Mouse (Mus musculus): ENCODE data around the gene Kat2a.

Kat2a gene

GRCm38 (mm10) chr11:100711783-100712615, at the start of gene Kat2a:
Kat2a (minus strand) TSS chr11:100712465.
- peak; percentile 92 for DNase-seq (ENCODE audit: low spot score in 2 of 2)

GRCm38 (mm10) chr11:100761547-100762045, 49.3 kb upstream of the Kat2a start:
- DNase-seq (ENCODE audit: low spot score in 2 of 2), result peak; percentile 89 to 91

DNA sequence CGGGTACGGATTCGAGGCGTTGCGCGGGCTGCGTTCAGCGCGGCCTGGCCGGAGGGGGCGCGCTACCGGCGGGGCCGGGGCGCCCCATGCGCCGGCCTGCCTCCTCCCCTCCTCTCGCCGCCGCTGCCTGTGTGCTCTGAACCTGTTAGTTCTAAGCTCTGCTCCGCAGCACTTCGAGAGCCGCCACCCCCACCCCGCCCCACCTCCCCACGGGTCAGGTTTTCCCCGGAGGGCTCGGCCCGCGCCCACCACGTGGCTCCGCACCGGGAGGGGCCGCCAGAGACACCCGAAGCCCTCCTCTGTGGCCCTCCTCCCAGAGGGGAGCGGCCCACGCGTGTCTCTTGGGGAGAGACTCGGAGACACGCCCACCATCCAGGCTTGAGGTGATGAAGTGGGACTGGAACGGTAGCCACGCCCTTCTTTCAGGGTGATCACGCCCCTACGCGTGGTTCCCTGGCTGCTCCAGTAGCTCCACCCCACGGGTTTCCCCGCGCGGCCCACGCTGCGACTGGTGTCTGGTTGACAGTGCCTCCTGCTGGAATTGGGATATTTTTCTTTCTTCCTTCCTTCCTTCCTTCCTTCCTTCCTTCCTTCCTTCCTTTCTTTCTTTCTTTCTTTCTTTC, 47.5 kb upstream of the Kat2a start, which contains the start of gene Kcnh4:
TSS of gene Kcnh4 (minus strand) at position 332 of the 623 bp plus-strand sequence.
- DNase-seq (ENCODE audit: low spot score in 2 of 2), result peak; percentile 94 to 95

DNA sequence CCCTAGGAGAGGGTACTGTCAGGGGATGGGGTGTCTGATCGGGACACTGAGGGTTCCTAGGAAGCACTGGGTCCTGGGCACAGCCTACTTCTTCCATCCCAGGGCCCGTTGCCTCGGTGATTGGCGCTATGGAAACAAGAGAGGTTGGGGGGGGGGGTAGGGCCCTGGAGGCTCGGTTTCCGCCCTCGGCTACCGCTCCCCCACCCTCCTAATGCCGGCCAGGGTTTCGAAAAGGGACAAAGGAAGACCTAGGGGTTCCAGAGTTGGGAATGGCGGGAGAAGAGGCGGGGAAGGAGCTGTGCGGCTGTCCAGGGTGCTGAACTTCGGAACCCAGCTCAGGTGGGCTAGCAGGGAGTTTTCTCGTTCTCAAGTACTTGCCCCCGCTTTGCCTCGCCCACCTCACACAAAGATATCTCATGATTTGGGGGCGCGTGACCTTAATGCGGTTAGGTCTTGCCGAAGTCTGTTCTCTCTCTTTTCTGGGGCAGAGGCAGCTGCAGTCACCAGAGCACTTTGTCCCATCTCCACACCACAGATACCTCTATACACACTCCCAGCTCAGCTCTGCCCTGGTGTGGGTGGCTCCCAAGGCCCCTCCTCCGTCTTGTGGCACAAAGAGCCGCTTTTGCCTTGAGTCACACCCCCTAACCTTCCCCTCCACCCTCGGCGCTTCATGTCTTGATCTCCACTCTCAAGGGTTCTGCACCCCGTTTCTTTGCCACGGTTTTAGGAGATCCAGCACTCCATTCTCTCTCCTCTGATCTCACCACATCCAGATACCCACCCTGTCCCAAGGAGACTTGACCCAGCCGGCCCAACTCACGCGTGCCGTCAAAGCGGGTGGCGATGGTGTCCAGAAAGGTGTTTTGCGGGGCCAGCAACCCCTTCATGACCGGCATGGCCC, 46.7 kb upstream of the Kat2a start:
- peak in 1 of 2 experiments; percentile 60 for DNase-seq (ENCODE audit: low spot score in 2 of 2)

- no peak for DNase-seq (ENCODE audit: low spot score in 2 of 2)
Observed at GRCm38 (mm10) chr11:100757566-100757965, 45.3 kb upstream of the Kat2a start.

GRCm38 (mm10) chr11:100756476-100756875, 44.2 kb upstream of the Kat2a start:
- DNase-seq (ENCODE audit: low spot score in 2 of 2), result no peak

DNA sequence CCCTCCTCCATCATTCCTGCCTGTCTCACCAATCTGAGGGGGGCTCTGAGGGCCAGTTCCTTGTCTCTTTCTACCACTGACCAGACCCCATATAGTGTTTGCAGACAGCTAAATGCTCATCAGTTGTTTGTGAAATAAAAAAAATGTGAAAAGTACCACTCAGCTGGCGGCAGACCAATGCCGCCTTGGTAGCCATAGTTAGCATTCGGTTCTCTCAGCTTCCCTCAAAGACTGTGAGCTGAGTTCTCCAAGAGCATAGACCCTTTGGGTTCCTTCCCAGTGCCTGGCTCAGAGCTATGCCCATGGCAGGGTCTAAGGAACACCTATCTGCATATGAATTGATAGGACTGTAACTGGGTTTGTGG, 42.4 kb upstream of the Kat2a start:
- DNase-seq (ENCODE audit: low spot score in 2 of 2), result peak; percentile 62 to 70

DNA sequence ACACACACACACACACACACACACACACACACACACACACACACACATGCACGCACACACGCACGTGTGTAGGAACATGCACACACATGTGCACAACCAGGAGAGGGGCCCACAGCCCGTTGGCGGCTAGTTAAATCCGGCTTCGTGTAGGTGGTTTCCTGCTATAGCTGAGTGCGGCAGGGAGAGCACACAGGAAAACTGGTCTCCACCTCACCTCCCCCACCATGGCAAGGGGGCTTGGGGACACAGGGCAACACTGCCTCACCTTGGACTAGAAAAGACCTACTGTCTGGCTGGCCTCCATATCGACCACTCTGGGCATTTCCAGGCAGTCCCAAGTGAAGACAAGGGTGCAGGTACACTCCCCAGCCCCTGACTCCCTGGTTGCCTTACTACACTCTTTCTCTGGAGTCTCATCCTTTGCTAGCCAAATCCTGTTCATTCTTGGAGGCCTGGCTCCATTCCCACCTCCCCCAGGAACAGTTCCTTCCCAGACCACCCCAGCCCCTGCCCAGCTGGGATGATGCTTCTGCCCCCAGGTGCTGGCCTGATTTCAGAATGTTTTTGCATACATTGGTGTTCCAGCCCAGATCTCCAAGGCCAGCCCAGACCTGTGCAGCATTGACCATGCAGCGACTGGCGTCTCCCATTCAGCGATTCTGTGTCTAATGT, 41.9 kb upstream of the Kat2a start:
- DNase-seq (ENCODE audit: low spot score in 2 of 2), result peak; percentile 67 to 83

GRCm38 (mm10) chr11:100752294-100752693, 40.0 kb upstream of the Kat2a start:
- DNase-seq (ENCODE audit: low spot score in 2 of 2), result peak in 1 of 2 experiments; percentile 55

DNA sequence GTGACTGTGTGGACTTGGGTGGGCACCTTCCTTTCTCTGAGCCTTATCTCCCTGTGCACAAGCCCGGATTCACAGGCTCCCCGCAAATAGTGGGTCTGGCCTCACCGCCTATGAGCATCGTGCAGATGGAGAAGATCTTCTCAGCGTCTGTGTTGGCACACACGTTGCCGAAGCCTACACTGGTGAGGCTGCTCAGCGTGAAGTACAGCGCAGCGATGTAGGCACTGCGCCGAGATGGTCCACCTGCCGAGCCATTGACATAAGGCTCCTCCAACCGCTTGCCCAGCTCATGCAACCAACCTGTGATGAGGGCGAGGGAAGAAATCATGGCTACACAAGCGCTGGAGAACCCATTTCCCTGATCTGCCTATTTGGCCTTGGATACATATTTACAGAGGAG, 37.9 kb upstream of the Kat2a start:
- no peak for DNase-seq (ENCODE audit: low spot score in 2 of 2)

GRCm38 (mm10) chr11:100749469-100749868, 37.2 kb upstream of the Kat2a start:
- no peak for DNase-seq (ENCODE audit: low spot score in 2 of 2)

- DNase-seq (ENCODE audit: low spot score in 2 of 2), result no peak
Observed at GRCm38 (mm10) chr11:100748620-100749019, 36.4 kb upstream of the Kat2a start.

DNA sequence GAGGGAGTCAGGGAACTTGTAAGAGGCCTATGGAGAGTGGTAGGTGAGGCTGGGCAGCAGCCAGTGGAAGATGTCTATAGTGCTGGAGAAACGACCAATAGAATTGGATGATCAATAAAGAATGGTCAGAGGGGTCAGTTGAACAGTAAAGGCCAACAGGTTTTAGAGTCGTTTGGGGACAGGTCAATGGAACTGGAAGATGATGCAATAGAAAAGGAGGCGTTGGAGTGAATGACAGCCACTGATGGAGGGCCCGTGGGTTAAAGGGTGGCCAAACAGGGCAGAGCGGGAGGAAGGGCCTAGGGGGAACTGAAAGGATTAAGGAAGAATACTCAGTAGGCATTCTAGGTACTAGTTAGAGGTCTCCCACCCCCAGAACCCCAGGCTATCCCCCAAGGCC, 34.8 kb upstream of the Kat2a start:
- DNase-seq (ENCODE audit: low spot score in 2 of 2), result no peak

GRCm38 (mm10) chr11:100746546-100746945, 34.3 kb upstream of the Kat2a start:
- DNase-seq (ENCODE audit: low spot score in 2 of 2), result no peak

- DNase-seq (ENCODE audit: low spot score in 2 of 2), result peak in 1 of 2 experiments; percentile 68
Observed at GRCm38 (mm10) chr11:100745085-100745484, 32.8 kb upstream of the Kat2a start.

GRCm38 (mm10) chr11:100741348-100741747, 29.1 kb upstream of the Kat2a start:
- DNase-seq (ENCODE audit: low spot score in 2 of 2), result peak in 1 of 2 experiments; percentile 61

DNA sequence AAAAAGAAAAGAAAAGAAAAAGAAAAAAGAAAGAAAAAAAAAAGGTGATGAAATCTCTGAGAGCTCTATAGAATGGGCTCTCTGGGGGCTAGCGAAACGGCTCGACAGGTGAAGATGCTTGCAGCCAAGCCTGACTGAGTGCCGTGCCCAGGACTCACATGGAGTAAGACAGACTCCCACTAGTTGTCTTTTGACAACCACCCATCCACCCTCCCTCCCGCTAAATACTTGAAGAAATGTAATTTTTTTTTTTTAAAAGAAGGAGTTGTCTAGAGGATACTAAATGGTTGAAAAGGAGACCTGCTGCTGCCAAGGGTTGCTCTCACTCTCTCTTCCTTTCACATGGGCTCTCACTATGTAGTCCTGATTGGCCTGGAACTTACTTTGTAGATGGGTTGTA, 26.5 kb upstream of the Kat2a start:
- DNase-seq (ENCODE audit: low spot score in 2 of 2), result no peak

DNA sequence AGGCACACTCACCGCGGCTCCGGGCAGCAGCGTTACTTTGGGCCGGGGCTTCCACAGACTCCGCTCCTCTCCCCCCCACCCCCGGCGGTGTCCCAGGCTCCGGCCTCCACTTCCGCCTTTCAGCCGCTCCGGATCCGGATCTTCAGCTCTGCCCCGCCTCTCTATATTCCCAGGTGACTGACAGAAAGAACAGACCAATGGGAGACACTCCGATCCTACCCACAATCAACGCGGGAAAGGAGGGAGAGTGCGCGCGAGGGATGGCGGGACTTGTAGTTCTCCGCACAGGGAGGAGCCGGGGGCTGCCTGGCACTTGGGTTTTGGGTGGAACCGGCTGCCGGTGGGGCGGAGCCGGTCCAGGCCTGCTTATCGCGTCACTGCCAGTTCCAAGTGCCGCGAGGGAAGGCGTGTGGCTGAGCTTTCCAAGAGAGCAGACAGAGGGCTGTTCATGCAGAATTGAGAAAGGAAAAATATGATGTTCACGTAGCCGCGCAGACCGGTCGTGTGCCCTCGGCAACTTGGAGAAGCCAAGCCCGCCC, 25.9 kb upstream of the Kat2a start, which contains the start of gene Rab5c:
TSS of gene Rab5c (minus strand) at position 150 of the 539 bp plus-strand sequence.
- DNase-seq (ENCODE audit: low spot score in 2 of 2), result peak; percentile 99

- DNase-seq (ENCODE audit: low spot score in 2 of 2), result no peak
Observed at GRCm38 (mm10) chr11:100737105-100737733, 25.0 kb upstream of the Kat2a start.

DNA sequence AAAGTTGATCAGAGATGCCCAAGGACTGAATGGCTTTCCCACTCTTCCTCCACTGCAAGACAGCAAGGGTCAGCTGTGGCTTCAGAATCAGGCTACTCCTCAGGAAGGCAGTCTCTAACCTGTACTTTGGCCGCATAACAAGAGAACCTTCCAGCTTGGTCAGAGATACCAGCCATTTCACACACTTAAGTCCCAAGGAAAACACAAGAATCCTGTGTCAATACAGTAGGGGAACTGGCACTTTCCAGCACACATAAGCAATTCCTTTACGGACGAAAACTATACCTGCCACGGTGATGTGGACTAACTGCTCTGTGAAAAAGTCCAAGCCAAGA, 24.4 kb upstream of the Kat2a start:
- DNase-seq (ENCODE audit: low spot score in 2 of 2), result no peak

Measured in right cerebral cortex, postnatal 10 days (tissue).